Mouse (Mus musculus): Measurements from ENCODE around the gene Oaz1.

GRCm38 (mm10) chr10:80845055-80845693 lies 18.7 kb downstream of the Oaz1 start:
- TF ChIP-seq CTCF (IDR thresholded peaks at IDR 0.05; ENCODE audit: low read depth, low read length) (no peak), GATA1 (IDR thresholded peaks at IDR 0.05; ENCODE audit: borderline replicate concordance, low read length) (no peak), TAL1 (conservative IDR thresholded peaks at IDR 0.05; ENCODE audit: low read depth, low read length) (no peak), GATA2 (IDR thresholded peaks at IDR 0.05; ENCODE audit: borderline replicate concordance, low read depth, low read length) (no peak)
